Mouse (Mus musculus) ES-E14 (cell line): ENCODE data around the gene Lsm6.

ENCODE experiments used
- CHD2 ChIP-seq: IDR thresholded peaks from 2 replicates; pipeline ENCODE4 v1.6.1; 2014; ENCODE audit warnings: mild to moderate bottlenecking, low read depth, low read length, inconsistent platforms
- HCFC1 ChIP-seq: IDR thresholded peaks from 2 replicates; pipeline ENCODE4 v1.6.1; 2012; ENCODE audit warnings: low read length, inconsistent platforms, borderline replicate concordance; ENCODE audit not compliant: insufficient read depth
- MAFK ChIP-seq: IDR thresholded peaks from 2 replicates; pipeline ENCODE4 v1.6.1; 2014; ENCODE audit warnings: mild to moderate bottlenecking, low read depth, low read length, inconsistent platforms; ENCODE audit not compliant: insufficient read depth
- ZC3H11A ChIP-seq: IDR thresholded peaks from 2 replicates; pipeline ENCODE4 v1.6.1; 2012; ENCODE audit warnings: low read depth, mild to moderate bottlenecking, inconsistent platforms, low read length, borderline replicate concordance
- ZNF384 ChIP-seq: IDR thresholded peaks from 2 replicates; pipeline ENCODE4 v1.6.1; 2012; ENCODE audit warnings: low read depth, low read length, inconsistent platforms

GRCm38 (mm10) chr8:78844559-78844958, 23.6 kb upstream of the Lsm6 start:
- TF ChIP-seq CHD2 (no peak), HCFC1 (no peak), ZC3H11A (no peak), ZNF384 (no peak), MAFK (no peak)
